Mouse (Mus musculus) common myeloid progenitor, adult 5-6 weeks (primary cell): ENCODE results near the gene Mtfr1l. TPM values are rescaled to one million over a fixed set of nuclear protein-coding genes. Genes with fewer than 3 reads are reported as not detected.
"Not testable (repeated sequence)": the region's sequence is repeated elsewhere in the genome, so short reads cannot be mapped to it uniquely, and the experiment has no call there.

Source experiments
- ATAC-seq: replicated peaks from 2 replicates; pipeline ENCODE4 v1.8.0; 2016; ENCODE audit warnings: low read depth, mild to moderate bottlenecking, moderate TSS enrichment, inconsistent platforms; ENCODE audit not compliant: poor library complexity, severe bottlenecking
- total RNA-seq: library from RNA; stranded (forward); fragments of 200-1000, 187-1606 nt; gene quantifications from 2 replicates; pipeline ENCODE4 v1.2.3, GENCODE M21; 2017

Gene Mtfr1l
- total RNA-seq, 1 experiment from 2014 or later: 46.2 TPM

- ATAC-seq: no peak
Measured at GRCm38 (mm10) chr4:134519281-134519680, 15.9 kb downstream of the Mtfr1l start.

GRCm38 (mm10) chr4:134518541-134518940, 16.6 kb downstream of the Mtfr1l start:
- ATAC-seq: no peak

GRCm38 (mm10) chr4:134517719-134518118, 17.5 kb downstream of the Mtfr1l start:
- ATAC-seq: no peak

DNA sequence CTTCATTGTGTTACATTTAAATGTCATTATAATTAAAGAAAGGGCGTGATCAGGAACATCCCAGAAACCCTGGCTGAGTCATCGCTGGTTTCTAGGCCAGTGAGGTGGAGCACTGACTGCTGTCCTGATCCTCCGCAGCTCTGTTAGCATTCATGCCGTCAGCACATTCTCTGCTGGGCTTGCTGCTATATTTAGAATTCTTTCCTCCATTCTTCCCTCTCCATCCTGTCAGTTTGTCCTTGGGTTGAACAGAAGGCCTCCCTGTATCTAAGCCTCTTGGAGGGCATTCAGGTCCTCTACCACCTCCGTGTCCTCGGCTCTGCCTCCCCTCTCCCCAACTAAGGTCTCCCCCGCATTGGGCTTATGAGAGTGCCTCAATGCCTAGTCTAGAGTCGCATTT, 18.2 kb downstream of the Mtfr1l start:
- no peak for ATAC-seq

DNA sequence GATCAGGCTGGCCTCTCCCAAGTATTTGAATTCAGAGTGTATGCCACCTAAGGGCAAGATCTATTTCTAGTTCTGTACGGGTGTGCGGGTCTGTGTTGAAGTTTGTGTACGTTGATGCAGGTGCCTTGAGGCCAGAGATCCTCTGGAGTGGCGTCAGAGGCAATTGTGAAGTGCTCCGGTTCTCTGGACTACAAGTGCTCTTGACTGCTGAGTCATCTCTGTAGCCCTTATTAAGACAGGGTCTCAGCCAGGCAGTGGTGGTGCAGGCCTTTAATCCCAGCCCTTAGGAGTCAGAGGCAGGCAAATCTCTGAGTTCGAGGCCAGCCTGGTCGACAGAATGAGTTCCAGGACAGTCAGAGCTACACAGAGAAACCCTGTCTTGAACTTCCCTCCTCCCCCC, 19.6 kb downstream of the Mtfr1l start:
- no peak for ATAC-seq

DNA sequence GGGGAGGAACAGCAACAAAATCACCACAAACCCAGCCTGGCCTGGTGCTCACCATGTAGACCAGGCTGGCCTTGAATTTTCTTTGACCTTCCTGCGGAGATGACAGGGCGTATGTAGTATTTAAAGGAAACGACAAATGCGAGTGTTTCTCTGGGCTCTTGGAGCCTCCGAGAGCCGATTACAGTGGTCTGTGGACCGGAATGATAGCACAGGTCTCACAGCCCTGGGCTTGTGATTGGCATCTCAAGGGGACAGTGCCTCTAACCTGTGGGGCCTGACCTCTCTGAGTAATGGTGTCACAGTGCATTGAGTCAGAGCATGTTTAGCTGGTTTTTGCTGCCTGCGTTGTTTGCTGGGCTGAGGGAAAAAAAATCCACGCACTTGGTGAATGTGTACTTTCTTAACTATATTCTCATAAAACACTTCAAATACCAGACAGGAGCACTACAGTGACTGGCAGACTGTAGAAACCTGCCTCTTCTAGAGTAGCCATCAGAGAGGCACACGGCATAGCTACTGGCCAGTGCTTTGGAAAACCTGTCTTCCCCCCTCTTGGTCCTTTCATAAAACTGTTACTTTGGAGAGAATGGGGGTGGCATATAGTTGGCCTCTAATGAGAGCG, 20.8 kb downstream of the Mtfr1l start:
- ATAC-seq: no peak

- peak; percentile 59 for ATAC-seq
Measured at GRCm38 (mm10) chr4:134512798-134513197, 22.4 kb downstream of the Mtfr1l start.

DNA sequence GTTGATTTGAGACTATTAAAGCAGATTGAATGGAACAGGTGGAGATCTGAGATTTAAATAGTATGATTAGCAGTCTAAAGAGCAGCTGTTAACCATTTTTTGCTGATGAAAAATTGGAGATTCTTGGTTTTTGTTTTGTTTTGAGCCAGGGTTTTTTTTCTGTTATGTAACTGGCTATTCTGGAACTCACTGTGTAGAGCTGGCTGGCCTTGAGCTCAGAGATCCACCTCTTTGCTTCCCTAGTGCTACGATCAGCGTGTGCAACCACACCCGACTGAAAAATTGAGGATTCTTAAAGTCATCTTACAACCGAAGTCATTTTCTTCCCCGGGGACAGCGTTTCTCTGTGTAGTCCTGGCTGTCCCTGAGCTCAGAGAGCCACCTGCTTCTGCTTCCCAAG, 23.5 kb downstream of the Mtfr1l start:
- ATAC-seq: no peak

DNA sequence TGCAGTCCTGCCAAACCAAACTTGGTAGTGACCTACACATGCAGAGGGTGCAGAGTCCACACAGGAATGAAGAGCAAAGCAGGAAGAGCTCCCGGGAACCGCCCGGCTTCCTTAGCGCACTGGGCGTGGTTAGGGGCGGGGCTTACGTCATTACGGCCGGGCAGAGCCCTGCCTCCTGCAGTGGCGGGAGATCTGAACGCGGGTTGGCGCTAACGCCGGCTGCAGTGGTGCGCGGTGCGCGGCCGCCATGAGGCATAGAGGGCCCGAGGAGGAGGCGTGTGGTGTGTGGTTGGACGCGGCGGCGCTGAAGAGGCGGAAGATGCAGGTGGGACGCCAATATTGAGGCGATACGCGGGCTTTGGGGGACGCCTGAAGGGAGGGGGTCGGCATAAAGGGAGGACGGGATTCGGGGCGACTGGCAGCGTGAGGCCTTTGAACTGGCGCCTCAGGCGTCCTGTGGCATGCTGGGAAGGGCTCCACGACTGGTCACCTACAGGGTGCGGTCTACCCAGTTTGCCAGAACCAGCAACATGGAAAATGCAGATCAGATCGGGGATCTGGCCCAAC, 24.3 kb downstream of the Mtfr1l start, which contains the start of gene Aunip:
Aunip (plus strand) TSS at position 155 of the 567 bp plus-strand sequence.
- peak; percentile 81 for ATAC-seq

DNA sequence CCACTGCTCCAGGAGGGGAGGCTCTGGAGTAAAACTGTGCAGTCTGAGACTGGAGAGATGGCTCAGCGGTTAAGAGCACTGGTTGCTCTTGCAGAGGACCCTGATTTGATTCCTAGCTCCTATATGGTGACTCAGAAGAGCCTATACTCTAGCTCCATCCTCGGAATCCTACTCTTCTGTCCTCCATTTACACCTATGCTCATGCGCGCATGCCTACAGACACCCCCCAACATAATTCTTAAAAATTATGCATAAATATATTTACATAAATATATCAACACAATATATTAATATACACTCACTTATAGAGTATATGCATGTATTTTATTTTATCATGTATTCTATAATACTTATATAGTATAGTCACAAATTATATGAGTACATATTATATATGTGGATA, 24.8 kb downstream of the Mtfr1l start:
- no peak for ATAC-seq

DNA sequence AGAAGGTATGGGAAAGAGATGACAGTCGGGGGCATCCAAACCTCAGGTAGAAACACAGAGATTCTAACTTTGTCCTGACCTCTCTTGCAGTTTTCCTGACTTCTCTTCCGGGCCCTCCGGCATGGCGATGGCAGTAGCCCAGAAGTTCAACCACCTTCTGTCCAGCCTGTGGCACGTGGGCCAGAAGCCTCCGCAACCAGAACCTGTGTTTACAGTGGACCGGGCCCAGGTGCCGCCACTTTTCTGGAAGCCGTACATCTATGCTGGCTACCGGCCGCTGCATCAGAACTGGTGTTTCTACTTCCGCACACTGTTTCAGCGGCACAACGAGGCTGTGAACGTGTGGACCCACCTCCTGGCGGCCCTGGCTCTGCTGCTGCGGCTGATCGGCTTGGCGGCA, 28.5 kb downstream of the Mtfr1l start:
- no peak for ATAC-seq

GRCm38 (mm10) chr4:134505966-134506594, 29.1 kb downstream of the Mtfr1l start:
- peak; percentile 86 for ATAC-seq

- ATAC-seq: no peak
Measured at GRCm38 (mm10) chr4:134505303-134505789, 29.8 kb downstream of the Mtfr1l start.

- no peak for ATAC-seq
Measured at GRCm38 (mm10) chr4:134503686-134504357, 31.4 kb downstream of the Mtfr1l start.

DNA sequence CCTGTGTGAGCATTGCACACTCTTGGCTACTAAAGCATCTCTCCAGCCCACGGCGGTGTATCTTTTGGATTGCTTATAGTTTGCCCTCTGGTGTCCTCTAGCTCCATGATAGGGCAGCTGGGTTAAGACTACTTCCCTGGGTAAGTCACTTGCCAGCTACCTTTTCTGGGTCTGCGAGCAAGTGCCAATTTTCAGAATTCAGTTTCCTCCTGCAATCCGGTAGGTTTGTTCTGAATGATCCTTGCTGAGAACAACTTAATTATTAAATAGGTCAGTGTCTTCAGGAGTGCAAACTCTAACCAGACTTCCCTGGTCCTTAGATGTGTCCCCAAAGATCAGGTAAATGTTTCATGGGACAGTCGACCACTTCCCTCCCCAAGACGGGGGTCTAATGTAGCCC, 34.1 kb downstream of the Mtfr1l start:
- ATAC-seq: no peak

GRCm38 (mm10) chr4:134498983-134499382, 36.2 kb downstream of the Mtfr1l start:
- not testable (repeated sequence) for ATAC-seq

- ATAC-seq: no peak
Measured at GRCm38 (mm10) chr4:134497986-134498731, 37.0 kb downstream of the Mtfr1l start.

GRCm38 (mm10) chr4:134497223-134497622, 38.0 kb downstream of the Mtfr1l start:
- ATAC-seq: peak; percentile 0; the same call in 1 of the 2 replicates

DNA sequence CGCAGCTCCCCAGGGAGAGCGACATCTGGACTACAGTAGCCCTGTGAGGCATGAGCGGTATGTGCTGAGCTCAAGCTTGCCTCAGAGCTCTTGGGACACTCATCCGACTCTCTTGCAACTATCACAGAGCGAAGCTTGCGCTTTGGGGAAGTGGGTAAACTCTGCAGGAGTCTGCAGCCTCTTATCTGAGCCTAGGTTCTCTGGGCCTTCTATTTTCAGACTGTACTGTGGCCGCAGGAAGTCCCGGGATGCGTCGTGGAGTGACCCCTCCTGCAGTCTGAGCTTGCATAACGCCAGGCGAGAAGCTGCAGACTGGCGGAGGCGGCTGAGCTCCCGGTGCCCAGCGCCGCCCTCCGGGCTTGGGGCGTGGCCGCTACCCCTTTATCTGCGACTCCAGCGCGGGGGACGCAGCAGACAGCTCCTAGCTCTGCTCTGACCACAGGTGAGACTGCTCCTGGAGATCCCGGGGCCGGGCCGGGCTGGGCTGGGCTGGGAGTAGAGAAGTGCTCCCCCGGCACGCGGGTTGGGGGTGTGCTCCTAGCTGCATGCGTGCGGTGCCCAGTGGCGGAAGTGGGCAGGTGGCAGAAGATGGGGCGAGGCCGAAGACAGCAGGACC, 38.5 kb downstream of the Mtfr1l start, which contains the start of gene Paqr7:
Paqr7 (plus strand) TSS at position 103 of the 616 bp plus-strand sequence.
- peak; percentile 67 for ATAC-seq

- ATAC-seq: no peak
Measured at GRCm38 (mm10) chr4:134495546-134495923, 39.7 kb downstream of the Mtfr1l start.
